Mouse (Mus musculus): ENCODE data around the gene 1190005I06Rik. TPM values are rescaled to one million over a fixed set of nuclear protein-coding genes. Genes with fewer than 3 reads are reported as not detected.

The 1190005I06Rik gene
- polyA plus RNA-seq, 1 experiment: 1.6 TPM

DNA sequence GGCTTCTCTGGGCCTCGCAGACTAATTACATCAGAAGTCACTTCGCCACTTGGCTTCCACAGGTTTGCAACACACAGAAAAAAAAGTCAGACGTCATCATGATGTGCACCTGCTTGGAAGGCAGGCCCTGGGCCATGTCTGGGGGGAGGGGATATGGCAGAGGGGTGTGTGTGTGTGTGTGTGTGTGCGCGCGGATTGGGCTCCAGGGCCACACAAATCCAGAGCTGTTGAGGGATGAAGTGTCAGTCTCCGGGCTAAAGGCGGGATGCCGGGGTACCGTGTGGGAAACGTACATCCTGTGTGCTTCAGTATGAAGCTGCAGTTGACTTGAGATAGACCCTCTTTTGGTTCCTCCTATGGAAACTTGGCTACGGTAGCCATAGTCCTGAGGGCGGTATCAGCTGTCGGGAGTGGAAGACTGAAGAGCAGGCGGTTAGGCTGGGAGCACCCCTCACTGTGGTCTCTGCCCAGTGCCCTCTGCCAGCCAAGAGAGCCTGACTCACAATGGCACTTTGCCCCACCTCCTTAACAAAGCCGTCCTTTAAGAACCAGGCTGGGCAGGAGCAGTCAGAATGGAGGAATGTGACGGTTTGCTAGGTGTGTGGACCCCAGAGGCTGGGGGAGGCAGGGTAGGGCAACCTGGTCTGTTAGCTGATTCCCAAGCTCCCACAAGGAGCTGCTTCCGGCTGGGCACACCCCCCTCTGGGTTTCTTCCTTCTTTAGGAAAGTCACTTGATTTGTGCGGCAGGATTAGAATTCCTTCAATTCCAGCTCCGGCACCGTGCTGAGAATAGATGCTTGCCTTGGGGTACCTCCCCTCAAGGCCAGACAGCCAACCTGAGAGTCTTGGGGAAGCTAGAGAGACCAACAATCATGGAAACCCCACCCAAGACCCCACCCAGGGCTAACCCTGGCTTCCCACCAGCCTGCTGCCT is 15.7 kb downstream of the 1190005I06Rik start:
- H3K4me3 ChIP-seq (ENCODE audit: low read depth, low read length): no peak overlapping the region
- 77% methylated on average over 21 of the region's 21 CpGs for WGBS
- TF ChIP-seq CTCF (IDR thresholded peaks at IDR 0.05; ENCODE audit: extremely low read depth, insufficient read length, insufficient replicate concordance, low read depth, low read length) (no peak), POLR2A (IDR thresholded peaks at IDR 0.05; ENCODE audit: low read depth, low read length) (no peak)
- H3K4me1 ChIP-seq (ENCODE audit: control insufficient read depth, insufficient read depth, insufficient read length, low read length): peaks cover 8% of the 10 kb centered on the region
- H3K27ac ChIP-seq (ENCODE audit: insufficient read depth, low read depth, low read length): no peak overlapping the region
- no peaks in the 10 kb centered on the region for H3K36me3 ChIP-seq (ENCODE audit: control insufficient read depth, insufficient read depth, low read length)
- peaks cover 6% of the 10 kb centered on the region; the same call in 1 of the 2 replicates for H3K27me3 ChIP-seq (ENCODE audit: control insufficient read depth, insufficient read depth, low read length)

GRCm38 (mm10) chr8:120630848-120631247 is 16.6 kb downstream of the 1190005I06Rik start:
- Histone ChIP-seq H3K36me3 (ENCODE audit: control insufficient read depth, insufficient read depth, low read length) (no peaks in the 10 kb centered on the region), H3K4me3 (ENCODE audit: low read depth, low read length) (no peak overlapping the region), H3K4me1 (ENCODE audit: control insufficient read depth, insufficient read depth, insufficient read length, low read length) (peaks cover 8% of the 10 kb centered on the region), H3K27ac (ENCODE audit: insufficient read depth, low read depth, low read length) (no peak overlapping the region), H3K27me3 (ENCODE audit: control insufficient read depth, insufficient read depth, low read length) (peaks cover 6% of the 10 kb centered on the region; the same call in 1 of the 2 replicates)
- TF ChIP-seq POLR2A (IDR thresholded peaks at IDR 0.05; ENCODE audit: low read depth, low read length) (no peak), CTCF (IDR thresholded peaks at IDR 0.05; ENCODE audit: extremely low read depth, insufficient read length, insufficient replicate concordance, low read depth, low read length) (no peak)
- WGBS: 55% methylated on average over 6 of the region's 6 CpGs

GRCm38 (mm10) chr8:120630031-120630430 is 17.4 kb downstream of the 1190005I06Rik start:
- no peaks in the 10 kb centered on the region for H3K36me3 ChIP-seq (ENCODE audit: control insufficient read depth, insufficient read depth, low read length)
- H3K4me1 ChIP-seq (ENCODE audit: control insufficient read depth, insufficient read depth, insufficient read length, low read length): peaks cover 8% of the 10 kb centered on the region
- TF ChIP-seq CTCF (IDR thresholded peaks at IDR 0.05; ENCODE audit: extremely low read depth, insufficient read length, insufficient replicate concordance, low read depth, low read length) (no peak), POLR2A (IDR thresholded peaks at IDR 0.05; ENCODE audit: low read depth, low read length) (no peak)
- no peak overlapping the region for H3K27ac ChIP-seq (ENCODE audit: insufficient read depth, low read depth, low read length)
- 69% methylated on average over 5 of the region's 5 CpGs for WGBS
- H3K27me3 ChIP-seq (ENCODE audit: control insufficient read depth, insufficient read depth, low read length): peaks cover 6% of the 10 kb centered on the region; the same call in 1 of the 2 replicates
- H3K4me3 ChIP-seq (ENCODE audit: low read depth, low read length): no peak overlapping the region

DNA sequence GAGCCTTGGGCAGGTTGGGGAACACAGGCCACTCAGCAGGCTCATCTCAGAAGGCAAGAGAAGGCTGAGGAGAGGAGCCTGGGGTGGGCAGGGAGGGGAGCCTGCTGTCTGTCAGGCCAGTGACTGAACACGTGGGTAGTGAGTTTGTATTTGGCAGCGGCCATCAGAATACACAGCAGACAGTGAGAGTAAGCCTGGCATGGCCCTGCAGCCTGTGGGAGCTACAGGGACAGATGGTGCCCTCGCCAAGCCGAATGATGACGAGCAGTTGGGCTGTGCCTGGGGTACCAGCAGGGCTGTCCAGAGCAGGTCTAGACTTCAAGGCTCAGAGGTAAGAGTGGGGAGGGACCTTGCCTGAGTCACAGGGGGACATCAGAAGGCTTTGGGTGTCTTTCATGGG is 20.1 kb downstream of the 1190005I06Rik start:
- 91% methylated on average over 5 of the region's 5 CpGs for WGBS
- H3K27me3 ChIP-seq (ENCODE audit: control insufficient read depth, insufficient read depth, low read length): no peaks in the 10 kb centered on the region
- TF ChIP-seq CTCF (IDR thresholded peaks at IDR 0.05; ENCODE audit: extremely low read depth, insufficient read length, insufficient replicate concordance, low read depth, low read length) (no peak), POLR2A (IDR thresholded peaks at IDR 0.05; ENCODE audit: low read depth, low read length) (no peak)
- H3K36me3 ChIP-seq (ENCODE audit: control insufficient read depth, insufficient read depth, low read length): no peaks in the 10 kb centered on the region
- no peaks in the 10 kb centered on the region for H3K4me1 ChIP-seq (ENCODE audit: control insufficient read depth, insufficient read depth, insufficient read length, low read length)
- no peak overlapping the region for H3K27ac ChIP-seq (ENCODE audit: insufficient read depth, low read depth, low read length)
- H3K4me3 ChIP-seq (ENCODE audit: low read depth, low read length): no peak overlapping the region

- Histone ChIP-seq H3K4me3 (ENCODE audit: low read depth, low read length) (no peak overlapping the region), H3K4me1 (ENCODE audit: control insufficient read depth, insufficient read depth, insufficient read length, low read length) (no peaks in the 10 kb centered on the region), H3K27ac (ENCODE audit: insufficient read depth, low read depth, low read length) (no peak overlapping the region), H3K36me3 (ENCODE audit: control insufficient read depth, insufficient read depth, low read length) (no peaks in the 10 kb centered on the region), H3K27me3 (ENCODE audit: control insufficient read depth, insufficient read depth, low read length) (no peaks in the 10 kb centered on the region)
- TF ChIP-seq CTCF (IDR thresholded peaks at IDR 0.05; ENCODE audit: extremely low read depth, insufficient read length, insufficient replicate concordance, low read depth, low read length) (no peak), POLR2A (IDR thresholded peaks at IDR 0.05; ENCODE audit: low read depth, low read length) (no peak)
- WGBS: 79% methylated on average over 11 of the region's 11 CpGs
Measured at GRCm38 (mm10) chr8:120626461-120626860, 21.0 kb downstream of the 1190005I06Rik start.

GRCm38 (mm10) chr8:120623608-120624007 is 23.8 kb downstream of the 1190005I06Rik start:
- Histone ChIP-seq H3K4me1 (ENCODE audit: control insufficient read depth, insufficient read depth, insufficient read length, low read length) (peaks cover 6% of the 10 kb centered on the region; the same call in 1 of the 2 replicates), H3K27ac (ENCODE audit: insufficient read depth, low read depth, low read length) (no peak overlapping the region), H3K4me3 (ENCODE audit: low read depth, low read length) (no peak overlapping the region), H3K36me3 (ENCODE audit: control insufficient read depth, insufficient read depth, low read length) (no peaks in the 10 kb centered on the region), H3K27me3 (ENCODE audit: control insufficient read depth, insufficient read depth, low read length) (no peaks in the 10 kb centered on the region)
- WGBS: 60% methylated on average over 2 of the region's 2 CpGs
- TF ChIP-seq CTCF (IDR thresholded peaks at IDR 0.05; ENCODE audit: extremely low read depth, insufficient read length, insufficient replicate concordance, low read depth, low read length) (no peak), POLR2A (IDR thresholded peaks at IDR 0.05; ENCODE audit: low read depth, low read length) (no peak)

DNA sequence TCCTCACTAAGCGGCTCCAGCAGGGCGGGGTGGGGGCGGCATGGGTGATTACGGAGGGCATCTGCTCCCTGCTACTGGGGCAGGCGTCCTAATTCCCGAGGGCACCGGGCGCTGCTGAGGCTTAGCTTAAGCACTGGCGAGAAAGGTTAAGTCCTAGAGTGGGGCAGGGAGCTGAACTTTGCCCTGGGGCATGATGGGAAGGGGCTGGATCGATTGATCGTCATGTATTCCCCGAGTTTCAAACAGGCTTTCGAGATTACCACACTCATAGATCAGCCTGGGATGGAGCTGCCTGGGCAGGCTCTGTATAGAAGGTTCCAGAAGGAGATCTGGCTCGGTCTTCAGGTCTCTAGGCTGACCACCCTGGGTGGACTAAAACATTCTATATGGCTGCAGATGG is 25.3 kb downstream of the 1190005I06Rik start:
- H3K27ac ChIP-seq (ENCODE audit: insufficient read depth, low read depth, low read length): no peak overlapping the region
- H3K4me1 ChIP-seq (ENCODE audit: control insufficient read depth, insufficient read depth, insufficient read length, low read length): peaks cover 6% of the 10 kb centered on the region; the same call in 1 of the 2 replicates
- WGBS: 70% methylated on average over 14 of the region's 14 CpGs
- no peaks in the 10 kb centered on the region for H3K36me3 ChIP-seq (ENCODE audit: control insufficient read depth, insufficient read depth, low read length)
- no peak overlapping the region for H3K4me3 ChIP-seq (ENCODE audit: low read depth, low read length)
- no peak for TF ChIP-seq CTCF (IDR thresholded peaks at IDR 0.05; ENCODE audit: extremely low read depth, insufficient read length, insufficient replicate concordance, low read depth, low read length)
- no peak for TF ChIP-seq POLR2A (IDR thresholded peaks at IDR 0.05; ENCODE audit: low read depth, low read length)
- H3K27me3 ChIP-seq (ENCODE audit: control insufficient read depth, insufficient read depth, low read length): no peaks in the 10 kb centered on the region

All from small intestine, adult 2 months (tissue).